Mouse (Mus musculus): ENCODE measurements at regions not wholly inside any gene's neighbourhood (a gene's known extent, or its start where the extent isn't known, plus 50 kb on each side); places are given as distances from the start of the nearest gene placed in this dataset.
A peak's percentile ranks its signal among the peaks of the same experiment; 100 is the strongest.

DNA sequence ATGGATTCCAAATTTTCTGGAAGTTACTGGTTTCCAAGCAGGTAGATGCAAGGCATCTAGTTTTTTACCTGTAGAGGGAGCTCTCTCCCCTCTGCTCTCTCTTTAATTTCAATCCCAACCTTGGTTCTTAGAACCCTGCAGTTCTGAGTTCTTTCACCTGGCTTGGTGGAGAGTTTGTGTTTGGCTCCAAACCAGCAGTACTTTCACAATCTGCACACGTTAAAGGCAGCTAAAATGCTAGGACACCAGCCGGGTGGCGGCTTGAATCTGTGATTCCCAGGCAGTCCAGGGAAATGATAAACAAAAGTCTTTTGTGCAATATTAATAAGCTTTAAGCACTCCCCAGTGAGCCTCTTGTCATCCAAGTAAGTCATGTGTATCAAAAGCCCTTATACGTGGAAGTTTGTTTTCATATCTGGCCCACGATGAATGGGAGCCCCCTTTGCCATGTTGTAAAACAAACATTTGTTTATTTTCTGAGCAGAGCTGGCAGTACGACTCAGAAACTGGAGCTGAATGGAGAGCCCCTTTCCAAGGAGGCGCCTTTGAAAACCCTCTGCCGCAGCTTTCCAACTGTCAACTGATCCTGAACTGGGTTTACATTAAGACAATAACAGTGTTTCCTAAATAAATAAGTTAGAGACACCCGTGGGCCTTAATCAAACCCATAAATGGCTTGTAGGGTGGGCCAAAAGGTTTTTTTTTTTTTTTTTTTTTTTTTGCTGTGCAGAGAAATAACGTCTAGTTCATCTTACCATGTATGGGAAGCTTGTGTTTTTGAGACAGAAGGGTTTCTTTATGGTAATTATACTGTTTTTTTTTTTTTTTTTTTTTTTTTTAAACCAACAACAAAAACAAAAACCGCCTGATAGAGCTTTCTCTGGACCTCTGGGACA lies 202.9 kb downstream of the C1d start:
- no peak overlapping the region for H3K4me3 ChIP-seq (ENCODE audit: low read depth, low read length)
- TF ChIP-seq POLR2AphosphoS5 (IDR thresholded peaks at IDR 0.05; ENCODE audit: insufficient replicate concordance, low read depth, low read length) (no peak), CTCF (IDR thresholded peaks at IDR 0.05; ENCODE audit: low read depth, low read length) (0 out of 2 replicates have a peak, but pooled peaks have one; percentile 2)
- no peaks in the 10 kb centered on the region for H3K36me3 ChIP-seq (replicated peaks)
- H3K4me1 ChIP-seq (ENCODE audit: insufficient read depth, low read depth, low read length): no peaks in the 10 kb centered on the region
- ATAC-seq (ENCODE audit: extremely low read depth, insufficient number of reproducible peaks, low FRiP score, poor library complexity, severe bottlenecking): no peak
- DNase-seq (ENCODE audit: low spot score): no peak
- H3K9me3 ChIP-seq (replicated peaks): no peaks in the 10 kb centered on the region
- H3K27me3 ChIP-seq (ENCODE audit: insufficient read depth, low read length): no peaks in the 10 kb centered on the region

- Histone ChIP-seq H3K4me1 (ENCODE audit: insufficient read depth, low read depth, low read length) (no peaks in the 10 kb centered on the region), H3K9me3 (replicated peaks) (no peaks in the 10 kb centered on the region), H3K4me3 (ENCODE audit: low read depth, low read length) (no peak overlapping the region), H3K27me3 (ENCODE audit: insufficient read depth, low read length) (no peaks in the 10 kb centered on the region), H3K36me3 (replicated peaks) (no peaks in the 10 kb centered on the region)
- no peak for TF ChIP-seq GATA1 (IDR thresholded peaks at IDR 0.05; ENCODE audit: borderline replicate concordance, low read length)
- no peak for TF ChIP-seq TAL1 (conservative IDR thresholded peaks at IDR 0.05; ENCODE audit: low read depth, low read length)
- no peak for TF ChIP-seq CTCF (IDR thresholded peaks at IDR 0.05; ENCODE audit: low read depth, low read length)
- TF ChIP-seq GATA2 (IDR thresholded peaks at IDR 0.05; ENCODE audit: borderline replicate concordance, low read depth, low read length): no peak
- TF ChIP-seq POLR2AphosphoS5 (IDR thresholded peaks at IDR 0.05; ENCODE audit: insufficient replicate concordance, low read depth, low read length): no peak
- no peak for ATAC-seq (ENCODE audit: extremely low read depth, insufficient number of reproducible peaks, low FRiP score, poor library complexity, severe bottlenecking)
- no peak for DNase-seq (ENCODE audit: low spot score)
These were observed 203.5 kb downstream of the C1d start for GRCm38 (mm10) chr11:17460920-17461279.

- Histone ChIP-seq H3K36me3 (replicated peaks) (no peaks in the 10 kb centered on the region), H3K27me3 (ENCODE audit: insufficient read depth, low read length) (no peaks in the 10 kb centered on the region), H3K4me1 (ENCODE audit: insufficient read depth, low read depth, low read length) (no peaks in the 10 kb centered on the region), H3K4me3 (ENCODE audit: low read depth, low read length) (no peak overlapping the region), H3K9me3 (replicated peaks) (no peaks in the 10 kb centered on the region)
- TF ChIP-seq CTCF (IDR thresholded peaks at IDR 0.05; ENCODE audit: low read depth, low read length): no peak
- TF ChIP-seq TAL1 (conservative IDR thresholded peaks at IDR 0.05; ENCODE audit: low read depth, low read length): no peak
- TF ChIP-seq GATA2 (IDR thresholded peaks at IDR 0.05; ENCODE audit: borderline replicate concordance, low read depth, low read length): no peak
- no peak for TF ChIP-seq POLR2AphosphoS5 (IDR thresholded peaks at IDR 0.05; ENCODE audit: insufficient replicate concordance, low read depth, low read length)
- TF ChIP-seq GATA1 (IDR thresholded peaks at IDR 0.05; ENCODE audit: borderline replicate concordance, low read length): no peak
- DNase-seq (ENCODE audit: low spot score) (no peak), ATAC-seq (ENCODE audit: extremely low read depth, insufficient number of reproducible peaks, low FRiP score, poor library complexity, severe bottlenecking) (no peak)
These were observed 204.3 kb downstream of the C1d start for GRCm38 (mm10) chr11:17461701-17462100.

DNA sequence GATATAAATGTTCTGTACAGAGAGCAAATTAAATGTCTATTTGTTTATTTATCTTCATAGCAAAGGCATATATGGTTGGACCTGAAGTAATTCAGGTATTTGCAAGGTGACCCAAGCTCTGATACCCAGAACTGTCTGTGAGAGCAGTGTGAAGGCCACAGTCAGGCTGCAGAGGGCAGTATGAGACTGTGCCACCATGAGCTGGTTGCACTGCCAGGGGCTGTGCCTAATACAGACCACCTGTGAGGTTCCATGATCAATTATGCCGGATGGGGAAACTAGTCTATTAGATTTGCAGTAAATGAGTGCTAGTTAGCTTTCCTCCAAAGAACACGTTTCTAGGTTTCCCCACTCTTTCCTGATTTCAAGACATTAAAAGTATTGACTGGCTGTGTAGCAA lies 207.5 kb downstream of the C1d start:
- TF ChIP-seq POLR2AphosphoS5 (IDR thresholded peaks at IDR 0.05; ENCODE audit: insufficient replicate concordance, low read depth, low read length): no peak
- no peak for TF ChIP-seq CTCF (IDR thresholded peaks at IDR 0.05; ENCODE audit: low read depth, low read length)
- no peak for TF ChIP-seq TAL1 (conservative IDR thresholded peaks at IDR 0.05; ENCODE audit: low read depth, low read length)
- TF ChIP-seq GATA1 (IDR thresholded peaks at IDR 0.05; ENCODE audit: borderline replicate concordance, low read length): no peak
- no peak for TF ChIP-seq GATA2 (IDR thresholded peaks at IDR 0.05; ENCODE audit: borderline replicate concordance, low read depth, low read length)
- no peaks in the 10 kb centered on the region for H3K9me3 ChIP-seq (replicated peaks)
- peaks cover 5% of the 10 kb centered on the region for H3K27me3 ChIP-seq (ENCODE audit: insufficient read depth, low read length)
- DNase-seq (ENCODE audit: low spot score) (no peak), ATAC-seq (ENCODE audit: extremely low read depth, insufficient number of reproducible peaks, low FRiP score, poor library complexity, severe bottlenecking) (no peak; the same call in 1 of the 2 replicates)
- no peaks in the 10 kb centered on the region for H3K4me1 ChIP-seq (ENCODE audit: insufficient read depth, low read depth, low read length)
- H3K36me3 ChIP-seq (replicated peaks): no peaks in the 10 kb centered on the region
- no peak overlapping the region for H3K4me3 ChIP-seq (ENCODE audit: low read depth, low read length)

DNA sequence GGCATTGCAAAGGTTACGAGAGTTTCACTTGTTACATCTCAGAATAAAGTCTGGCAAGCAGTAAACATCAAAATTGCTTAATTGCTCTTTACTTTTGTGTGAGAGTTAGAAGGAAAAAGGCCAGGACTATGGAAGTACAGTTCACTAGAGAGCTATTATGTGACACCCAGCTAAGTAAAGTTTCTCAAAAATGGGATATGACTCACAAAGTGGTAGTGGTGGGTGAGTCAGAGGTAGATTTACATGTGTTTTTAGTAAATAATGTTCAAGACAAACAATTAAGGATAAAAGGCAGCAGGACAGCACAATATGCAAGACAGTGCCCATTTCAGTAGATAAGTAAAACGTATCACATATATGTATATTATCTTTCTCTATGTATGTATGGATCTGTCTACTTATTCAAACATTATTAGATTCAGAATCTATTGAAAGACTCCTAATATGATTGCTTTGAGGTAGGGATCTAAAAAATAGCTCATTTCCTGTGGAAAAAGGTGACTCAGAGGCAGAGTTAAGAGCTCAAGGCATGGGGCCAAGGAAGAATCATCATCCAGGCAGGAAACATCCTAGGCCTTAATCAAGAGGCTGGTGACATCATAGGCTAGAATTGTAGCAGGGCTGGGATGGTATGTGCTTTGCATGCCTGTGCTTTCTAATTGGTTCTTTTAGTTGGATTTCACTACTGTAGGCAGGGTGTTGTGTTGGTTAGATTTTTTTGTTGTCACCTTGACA lies 211.2 kb downstream of the C1d start:
- Histone ChIP-seq H3K27me3 (ENCODE audit: insufficient read depth, low read length) (peaks cover 5% of the 10 kb centered on the region), H3K36me3 (replicated peaks) (no peaks in the 10 kb centered on the region), H3K9me3 (replicated peaks) (no peaks in the 10 kb centered on the region), H3K4me1 (ENCODE audit: insufficient read depth, low read depth, low read length) (no peaks in the 10 kb centered on the region), H3K4me3 (ENCODE audit: low read depth, low read length) (no peak overlapping the region)
- TF ChIP-seq CTCF (IDR thresholded peaks at IDR 0.05; ENCODE audit: low read depth, low read length) (no peak), POLR2AphosphoS5 (IDR thresholded peaks at IDR 0.05; ENCODE audit: insufficient replicate concordance, low read depth, low read length) (no peak), GATA1 (IDR thresholded peaks at IDR 0.05; ENCODE audit: borderline replicate concordance, low read length) (no peak), GATA2 (IDR thresholded peaks at IDR 0.05; ENCODE audit: borderline replicate concordance, low read depth, low read length) (no peak), TAL1 (conservative IDR thresholded peaks at IDR 0.05; ENCODE audit: low read depth, low read length) (no peak)
- DNase-seq (ENCODE audit: low spot score) (no peak), ATAC-seq (ENCODE audit: extremely low read depth, insufficient number of reproducible peaks, low FRiP score, poor library complexity, severe bottlenecking) (no peak)

DNA sequence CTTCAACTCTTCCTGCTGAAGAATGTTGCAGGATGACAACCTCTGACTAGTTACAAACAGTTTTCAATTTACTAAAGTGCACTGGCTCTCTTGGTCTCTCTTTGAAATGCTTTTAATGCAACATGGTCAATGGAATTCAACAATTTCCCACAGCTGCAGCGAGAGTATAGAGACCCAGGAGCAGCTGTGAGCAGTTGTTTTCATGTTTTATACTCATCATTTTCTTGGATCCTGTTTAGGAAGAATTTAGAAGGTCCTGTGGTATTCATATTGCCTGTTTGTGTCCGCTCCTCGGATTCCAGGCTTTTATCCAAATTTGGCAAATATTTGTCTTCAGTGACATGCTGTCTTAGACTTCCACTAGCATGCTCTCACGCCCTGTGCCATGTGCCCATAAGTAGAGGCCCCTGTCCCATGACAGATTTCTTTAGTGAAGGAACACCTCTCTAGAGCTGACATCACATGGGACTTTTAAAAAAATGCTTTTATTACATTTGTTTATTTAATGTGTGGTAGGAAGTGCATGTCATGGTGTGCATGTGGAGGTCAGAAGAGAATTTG lies 224.1 kb downstream of the C1d start:
- no peaks in the 10 kb centered on the region for H3K4me1 ChIP-seq (ENCODE audit: insufficient read depth, low read depth, low read length)
- no peaks in the 10 kb centered on the region for H3K9me3 ChIP-seq (replicated peaks)
- 0 out of 2 replicates have a peak, but pooled peaks cover 3% of the 10 kb centered on the region for H3K27me3 ChIP-seq (ENCODE audit: insufficient read depth, low read length)
- H3K4me3 ChIP-seq (ENCODE audit: low read depth, low read length): no peak overlapping the region
- H3K36me3 ChIP-seq (replicated peaks): no peaks in the 10 kb centered on the region
- ATAC-seq (ENCODE audit: extremely low read depth, insufficient number of reproducible peaks, low FRiP score, poor library complexity, severe bottlenecking) (no peak), DNase-seq (ENCODE audit: low spot score) (no peak)
- no peak for TF ChIP-seq POLR2AphosphoS5 (IDR thresholded peaks at IDR 0.05; ENCODE audit: insufficient replicate concordance, low read depth, low read length)
- TF ChIP-seq GATA2 (IDR thresholded peaks at IDR 0.05; ENCODE audit: borderline replicate concordance, low read depth, low read length): no peak
- TF ChIP-seq CTCF (IDR thresholded peaks at IDR 0.05; ENCODE audit: low read depth, low read length): no peak
- TF ChIP-seq TAL1 (conservative IDR thresholded peaks at IDR 0.05; ENCODE audit: low read depth, low read length): no peak
- no peak for TF ChIP-seq GATA1 (IDR thresholded peaks at IDR 0.05; ENCODE audit: borderline replicate concordance, low read length)

All from G1E (cell line).